Mouse (Mus musculus) left cerebral cortex, adult 11 months (tissue): ENCODE measurements around the gene Cd9.
A peak's percentile ranks its signal among the peaks of the same experiment; 100 is the strongest.

Source experiments
- DNase-seq: peaks from one replicate; pipeline ENCODE4 v3.0.0; 2022; ENCODE audit warnings: low spot score

Cd9 gene

GRCm38 (mm10) chr6:125473939-125474338 lies 20.7 kb downstream of the Cd9 start:
- no peak for DNase-seq

GRCm38 (mm10) chr6:125473321-125473721 lies 21.3 kb downstream of the Cd9 start:
- no peak for DNase-seq

- no peak for DNase-seq
Observed at GRCm38 (mm10) chr6:125471921-125472320, 22.7 kb downstream of the Cd9 start.

GRCm38 (mm10) chr6:125471326-125471725 lies 23.3 kb downstream of the Cd9 start:
- no peak for DNase-seq

GRCm38 (mm10) chr6:125470616-125471015 lies 24.0 kb downstream of the Cd9 start:
- no peak for DNase-seq

- no peak for DNase-seq
Observed at GRCm38 (mm10) chr6:125469222-125469621, 25.4 kb downstream of the Cd9 start.

- no peak for DNase-seq
Observed at GRCm38 (mm10) chr6:125468179-125468960, 26.2 kb downstream of the Cd9 start.

GRCm38 (mm10) chr6:125467301-125467715 lies 27.3 kb downstream of the Cd9 start:
- DNase-seq: peak; percentile 68

GRCm38 (mm10) chr6:125462312-125462711 lies 32.3 kb downstream of the Cd9 start:
- DNase-seq: no peak

- DNase-seq: no peak
Observed at GRCm38 (mm10) chr6:125461788-125462187, 32.8 kb downstream of the Cd9 start.

GRCm38 (mm10) chr6:125461325-125461724 lies 33.3 kb downstream of the Cd9 start:
- no peak for DNase-seq

GRCm38 (mm10) chr6:125460589-125460988 lies 34.0 kb downstream of the Cd9 start:
- DNase-seq: no peak

- no peak for DNase-seq
Observed at GRCm38 (mm10) chr6:125459903-125460302, 34.7 kb downstream of the Cd9 start.

- no peak for DNase-seq
Observed at GRCm38 (mm10) chr6:125455806-125456520, 38.6 kb downstream of the Cd9 start.

GRCm38 (mm10) chr6:125454731-125455130 lies 39.9 kb downstream of the Cd9 start:
- no peak for DNase-seq

GRCm38 (mm10) chr6:125454299-125454698 lies 40.3 kb downstream of the Cd9 start:
- DNase-seq: no peak

GRCm38 (mm10) chr6:125447660-125448059 lies 46.9 kb downstream of the Cd9 start:
- no peak for DNase-seq

- DNase-seq: no peak
Observed at GRCm38 (mm10) chr6:125447205-125447604, 47.4 kb downstream of the Cd9 start.

GRCm38 (mm10) chr6:125445381-125445780 lies 49.2 kb downstream of the Cd9 start:
- DNase-seq: no peak

GRCm38 (mm10) chr6:125442591-125442990 lies 52.0 kb downstream of the Cd9 start:
- no peak for DNase-seq

GRCm38 (mm10) chr6:125436753-125437152 lies 57.8 kb downstream of the Cd9 start:
- DNase-seq: no peak

- DNase-seq: no peak
Observed at GRCm38 (mm10) chr6:125434735-125435518, 59.7 kb downstream of the Cd9 start.
